Mouse (Mus musculus): Measurements from ENCODE around the gene Gm17662.

Gene Gm17662

DNA sequence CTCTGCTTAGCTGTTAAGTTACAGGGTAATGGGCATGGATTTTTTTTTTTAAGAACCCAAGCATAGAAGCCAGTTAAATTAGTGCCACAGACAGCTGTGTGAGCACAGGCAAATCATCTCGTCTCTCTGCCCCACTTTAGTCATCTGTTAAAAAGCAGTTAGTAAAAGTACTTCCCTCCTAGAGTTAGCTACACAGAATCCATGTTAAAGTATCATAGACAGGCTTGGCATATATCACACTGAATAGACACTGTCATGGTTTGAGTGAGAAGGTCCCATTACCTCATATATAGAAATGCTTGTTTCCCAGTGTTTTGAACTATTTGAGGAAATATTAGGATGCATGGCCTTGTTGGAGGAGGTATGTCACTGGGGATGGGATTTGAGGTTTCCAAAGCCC lies at the start of gene Gm17662:
Gm17662 (plus strand) TSS at position 301 of the 400 bp plus-strand sequence.
- no peak for DNase-seq (ENCODE audit: low spot score)

DNA sequence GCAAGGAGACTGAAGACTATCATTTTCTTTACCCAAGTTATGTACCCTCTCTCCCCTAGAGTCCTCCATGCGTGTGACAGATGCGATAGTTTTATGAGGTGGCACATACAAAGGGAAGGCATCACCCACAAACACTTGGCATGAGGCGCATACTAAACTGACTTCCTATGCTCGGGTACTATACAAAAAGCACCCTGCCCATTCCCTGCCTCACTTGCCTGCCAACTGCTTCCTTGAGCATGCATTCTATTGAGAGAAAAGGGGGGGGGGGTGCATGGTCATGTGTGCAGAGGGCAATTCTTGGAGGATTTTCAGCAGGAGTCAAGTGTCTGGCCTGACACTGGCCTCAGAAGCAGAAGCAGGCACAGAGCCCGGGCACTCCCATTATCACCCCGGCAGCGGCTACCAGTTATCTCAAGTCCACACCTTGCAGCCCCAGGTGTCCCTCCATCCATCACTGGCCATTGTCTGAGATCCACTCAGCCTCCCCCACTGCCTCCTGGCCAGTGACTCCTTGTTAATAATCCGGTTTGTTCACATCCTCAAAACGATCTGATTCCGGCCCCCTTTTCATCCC lies 46.3 kb upstream of the Gm17662 start:
- DNase-seq (ENCODE audit: low spot score) = no peak

DNA sequence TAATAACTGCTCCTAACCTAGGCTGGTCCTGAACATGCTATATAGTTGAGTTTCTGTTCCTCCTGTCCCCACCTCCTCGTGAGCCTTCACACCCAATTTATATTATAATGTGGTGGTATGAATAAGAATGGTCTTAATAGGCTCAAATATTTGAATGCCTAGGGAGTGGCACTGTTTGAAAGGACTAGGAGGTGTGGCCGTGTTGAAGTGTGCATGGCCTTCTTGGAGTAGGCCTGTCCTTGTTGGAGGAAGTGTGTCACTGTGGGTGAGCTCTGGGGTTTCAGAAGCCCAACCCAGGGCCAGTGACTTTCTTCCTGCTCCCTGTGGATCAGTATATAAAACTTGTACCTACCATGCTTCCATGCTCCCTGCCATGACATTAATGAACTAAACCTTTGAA lies 43.5 kb upstream of the Gm17662 start:
- no peak for DNase-seq (ENCODE audit: low spot score)

DNA sequence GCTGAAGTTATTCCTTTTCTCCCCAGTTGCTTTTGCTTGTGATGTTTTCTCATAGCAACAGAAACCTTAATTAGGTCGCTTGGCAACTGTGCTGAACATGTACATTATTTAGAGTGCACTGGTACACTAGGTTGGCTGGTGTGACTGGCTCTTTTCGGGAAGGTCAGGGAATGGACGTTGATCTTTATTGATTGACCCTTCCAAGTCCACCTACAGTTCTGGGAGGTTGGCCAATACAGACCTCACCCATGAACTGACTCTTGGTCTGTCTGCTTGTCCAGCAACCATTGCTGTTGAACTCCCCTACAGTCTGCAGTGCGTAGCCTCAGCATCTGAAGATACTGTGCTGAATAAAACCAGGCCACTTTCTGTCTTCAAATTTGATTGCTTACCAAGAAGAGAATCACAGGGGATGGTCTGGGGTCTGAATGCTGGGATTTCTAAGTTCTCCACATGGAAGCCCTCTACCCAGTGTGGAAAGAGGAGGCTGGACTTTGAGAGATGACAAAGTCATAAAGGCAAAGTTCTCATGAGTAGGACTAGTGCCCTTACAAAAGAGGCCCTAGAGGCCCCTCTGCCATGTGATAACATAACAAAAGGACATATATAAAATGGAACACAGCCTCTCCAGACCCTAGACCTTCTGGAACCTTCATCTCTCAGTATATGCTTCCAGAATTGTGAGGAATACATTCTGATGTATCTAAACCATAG lies 40.5 kb upstream of the Gm17662 start:
- no peak for DNase-seq (ENCODE audit: low spot score)

DNA sequence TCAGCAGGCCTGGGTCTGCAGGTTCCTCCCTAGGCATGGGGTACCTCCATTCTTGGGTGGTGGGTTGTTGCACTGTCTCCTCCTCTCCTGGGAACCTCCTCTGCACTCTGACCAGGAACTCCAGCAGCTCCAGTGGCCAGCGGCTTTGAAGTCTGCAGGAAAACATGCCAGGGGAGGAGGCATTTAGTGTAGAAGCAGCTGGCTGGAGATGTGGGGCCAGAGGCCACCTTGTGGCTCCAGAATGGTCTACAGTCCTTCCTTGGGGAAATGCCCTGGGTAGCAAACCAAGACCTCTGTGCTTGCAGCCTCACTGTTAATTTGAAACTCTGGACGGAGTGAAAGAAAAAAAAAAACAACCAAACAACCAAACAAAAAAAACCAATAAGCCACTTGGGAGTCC lies 39.6 kb upstream of the Gm17662 start:
- peak; percentile 27 for DNase-seq (ENCODE audit: low spot score)

DNA sequence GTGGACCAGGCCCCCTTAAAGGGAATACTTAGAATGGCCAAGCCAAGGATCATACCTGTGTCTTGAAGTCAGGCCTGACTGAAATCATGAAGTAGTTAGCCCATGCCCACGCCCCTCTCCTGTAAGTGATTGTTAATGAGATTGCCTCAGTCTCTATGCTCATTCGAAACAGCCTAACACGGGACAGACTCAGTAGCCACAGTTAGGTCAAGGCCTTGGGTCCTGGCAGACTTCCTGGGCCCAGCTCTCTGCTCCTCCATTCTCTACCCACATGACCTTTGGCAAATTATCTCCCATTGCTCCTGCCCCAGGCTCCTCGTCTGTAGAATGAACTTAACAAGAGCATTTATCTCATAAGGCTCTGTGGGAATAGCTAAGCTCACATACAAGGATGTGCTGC lies 38.1 kb upstream of the Gm17662 start:
- no peak for DNase-seq (ENCODE audit: low spot score)

DNA sequence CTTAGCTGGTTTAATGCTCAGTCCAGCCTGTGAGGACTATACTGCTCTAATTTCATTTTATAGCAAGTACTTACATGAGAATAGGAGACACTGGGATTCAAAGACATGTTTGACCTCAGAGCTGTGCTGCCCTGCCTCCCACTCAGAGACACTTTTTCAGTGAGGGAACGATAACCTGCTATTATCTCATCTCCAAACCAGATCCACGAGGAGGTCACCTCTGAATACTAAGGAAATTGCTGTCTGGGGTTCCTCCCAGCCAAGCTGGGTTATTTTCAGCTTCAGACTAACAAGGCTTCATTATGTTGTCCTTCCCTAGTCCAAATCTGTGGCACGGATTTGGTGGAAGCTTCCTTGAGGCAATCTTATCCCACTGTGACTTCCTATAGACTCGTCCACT lies 37.2 kb upstream of the Gm17662 start:
- no peak for DNase-seq (ENCODE audit: low spot score)

DNA sequence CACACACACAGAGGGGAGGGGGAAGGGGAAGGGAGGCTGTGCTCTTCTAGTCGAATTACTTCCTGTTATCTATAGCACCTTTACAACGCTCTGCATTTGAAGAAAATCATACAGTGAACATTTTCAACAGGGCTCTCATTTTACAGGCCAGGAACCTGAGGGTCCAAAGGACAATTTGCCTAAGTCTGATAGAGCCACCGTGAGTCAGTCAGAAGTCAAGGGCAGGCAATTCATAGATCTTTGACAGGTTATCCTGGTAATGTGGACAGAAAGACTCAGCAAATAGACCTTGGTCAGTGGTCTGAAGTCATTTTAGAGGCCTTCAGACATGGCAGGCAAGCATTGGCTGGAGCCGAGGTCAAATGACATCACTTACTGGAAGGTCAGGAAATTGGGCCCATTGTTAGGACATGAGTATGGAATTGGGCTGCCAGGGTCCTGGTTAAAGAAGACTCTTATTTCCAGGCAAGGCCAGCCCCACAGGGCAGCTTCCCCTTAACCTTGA lies 33.5 kb upstream of the Gm17662 start:
- DNase-seq (ENCODE audit: low spot score) = no peak

DNA sequence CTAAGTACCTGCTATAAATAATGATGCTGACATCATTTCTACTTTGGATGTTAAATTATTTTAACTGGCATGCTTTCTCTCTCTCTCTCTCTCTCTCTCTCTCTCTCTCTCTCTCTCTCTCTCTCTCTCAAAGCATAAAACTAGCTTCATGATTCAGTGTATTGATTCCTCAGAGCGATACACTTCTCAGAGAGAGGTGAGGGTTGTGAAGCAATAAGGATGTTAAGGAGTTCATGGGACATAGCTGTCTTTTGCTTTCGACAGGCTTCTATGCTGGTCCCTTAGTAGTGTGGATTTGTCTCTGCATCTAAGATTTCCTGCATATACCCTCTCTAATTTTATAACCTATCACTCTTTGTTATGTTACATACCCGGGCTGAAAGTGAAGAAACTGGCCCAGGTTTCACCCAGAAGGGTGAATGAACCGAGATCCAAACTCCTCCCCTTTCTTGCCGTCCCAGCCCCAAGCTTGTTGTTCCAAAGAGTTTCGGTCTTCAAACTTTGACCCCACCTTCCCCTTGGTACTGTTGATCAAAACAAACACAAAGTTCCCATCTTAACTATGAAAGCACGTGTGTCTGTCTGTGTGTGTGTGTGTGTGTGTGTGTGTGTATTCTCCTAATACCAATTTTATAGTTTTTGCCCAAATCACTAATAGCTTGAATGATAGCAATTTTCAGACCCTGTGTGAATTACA lies 32.6 kb upstream of the Gm17662 start:
- DNase-seq (ENCODE audit: low spot score) = no peak

DNA sequence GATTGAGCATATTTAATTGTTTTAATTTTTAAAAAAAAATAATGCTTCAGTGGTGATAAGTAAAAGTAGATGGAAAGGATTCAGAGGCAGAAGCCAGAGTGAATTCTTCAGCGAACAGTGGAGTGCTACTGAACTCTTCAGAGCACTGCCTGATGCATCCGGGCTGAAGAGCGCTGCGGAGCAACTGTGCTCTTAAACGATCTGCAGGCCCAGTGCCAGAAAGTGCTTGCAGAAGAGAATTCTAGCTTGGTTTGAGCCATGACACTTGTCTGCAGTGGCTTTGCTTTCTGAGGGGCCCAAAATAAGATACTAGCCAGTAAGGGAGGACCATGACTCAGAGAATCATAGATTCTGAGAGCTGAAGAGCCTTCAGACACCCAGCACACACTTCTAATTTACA lies 28.2 kb upstream of the Gm17662 start:
- DNase-seq (ENCODE audit: low spot score) = no peak

DNA sequence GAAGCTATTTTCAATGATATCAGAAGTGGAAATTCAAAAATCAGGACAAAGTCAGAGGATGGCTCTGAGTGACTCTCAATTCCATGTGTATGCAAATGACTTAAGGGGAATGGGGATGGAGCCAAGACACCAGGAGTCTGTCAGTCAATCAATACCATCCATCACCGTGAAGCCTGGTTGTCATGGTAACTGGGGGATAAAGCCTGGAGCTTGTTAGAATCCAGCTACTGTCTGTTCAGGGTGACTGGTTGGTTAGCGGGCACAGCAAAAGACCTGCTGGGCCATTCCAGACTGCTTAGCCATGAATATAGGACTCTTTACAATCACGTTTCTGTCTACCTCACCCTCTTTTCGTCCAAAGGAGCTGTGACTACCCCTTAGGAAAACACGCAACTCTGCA lies 22.0 kb upstream of the Gm17662 start:
- peak; percentile 65 for DNase-seq (ENCODE audit: low spot score)

DNA sequence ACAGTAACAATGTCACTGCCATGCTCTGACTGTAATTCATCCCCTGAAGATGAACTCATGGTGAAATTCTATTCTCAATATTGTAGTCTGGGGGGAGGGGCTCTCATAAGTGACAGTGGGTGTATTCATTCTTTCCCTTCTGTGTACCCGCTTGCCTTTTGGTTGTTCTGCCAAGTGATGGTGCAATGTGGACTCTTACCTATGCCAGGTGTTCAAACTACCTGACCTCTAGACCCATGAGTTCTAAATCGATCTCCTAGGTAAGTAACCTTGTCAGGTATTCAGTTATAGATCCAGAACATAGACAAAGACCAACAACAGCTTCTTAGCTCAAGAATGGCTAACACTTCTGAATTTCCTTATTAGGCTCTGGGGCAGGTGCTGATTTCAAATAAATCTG lies 18.8 kb upstream of the Gm17662 start:
- no peak for DNase-seq (ENCODE audit: low spot score)

DNA sequence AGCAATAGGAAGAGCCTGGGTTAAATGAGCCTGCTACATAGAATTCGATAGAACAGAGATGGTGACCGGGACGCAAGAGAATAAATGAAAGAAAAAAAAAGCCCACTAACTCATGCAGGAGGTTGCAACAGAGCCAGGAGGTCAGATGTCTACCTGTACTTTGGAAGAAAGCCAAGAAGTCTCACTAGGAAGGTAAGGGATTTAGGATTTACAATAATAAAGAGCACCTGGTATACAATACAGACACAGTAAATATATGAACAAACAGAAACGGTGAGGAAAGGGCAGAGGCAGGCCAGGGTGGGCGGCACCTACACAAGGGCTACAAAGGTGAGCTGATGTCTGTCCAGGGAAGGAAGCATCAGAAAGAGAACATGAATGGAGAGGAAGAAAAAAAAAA lies 14.9 kb upstream of the Gm17662 start:
- no peak for DNase-seq (ENCODE audit: low spot score)

DNA sequence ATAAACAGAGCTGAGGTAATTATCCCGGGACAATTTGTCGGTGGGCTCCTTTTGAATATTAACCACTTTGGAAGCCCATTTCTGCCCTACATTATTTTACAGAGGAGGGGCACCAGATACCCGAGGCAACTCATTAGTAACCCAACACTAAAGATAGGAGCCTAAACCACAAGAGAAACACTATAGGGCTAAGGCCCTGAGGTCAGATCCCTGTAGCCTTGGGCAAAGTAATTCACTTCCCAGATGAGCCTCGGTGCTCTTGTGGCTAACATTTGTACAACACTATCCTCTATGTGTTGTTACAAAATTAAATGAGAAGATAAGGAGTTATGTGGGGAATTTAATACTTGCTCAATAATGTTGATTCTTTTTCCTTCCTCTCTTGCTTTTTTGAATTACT lies 13.6 kb upstream of the Gm17662 start:
- peak; percentile 23 for DNase-seq (ENCODE audit: low spot score)

DNA sequence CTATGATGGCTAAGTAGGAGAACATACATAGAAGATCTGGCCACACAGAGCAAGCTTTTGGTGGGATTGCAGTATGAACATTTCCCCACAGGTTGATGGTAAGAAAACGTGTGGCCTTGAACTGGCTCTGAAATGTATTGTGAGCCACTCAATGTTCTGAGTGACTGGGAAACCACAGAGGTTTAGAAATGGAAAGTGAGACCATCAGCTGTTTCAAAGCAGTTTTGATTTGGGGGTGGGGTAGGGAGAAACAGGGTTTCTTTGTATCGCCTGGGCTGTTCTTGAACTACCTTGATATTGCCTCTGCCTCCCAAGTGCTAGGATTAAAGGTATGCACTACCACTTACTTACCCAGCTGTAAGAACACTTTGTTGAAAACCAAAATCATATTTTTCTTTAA lies 1.9 kb upstream of the Gm17662 start:
- no peak for DNase-seq (ENCODE audit: low spot score)

DNA sequence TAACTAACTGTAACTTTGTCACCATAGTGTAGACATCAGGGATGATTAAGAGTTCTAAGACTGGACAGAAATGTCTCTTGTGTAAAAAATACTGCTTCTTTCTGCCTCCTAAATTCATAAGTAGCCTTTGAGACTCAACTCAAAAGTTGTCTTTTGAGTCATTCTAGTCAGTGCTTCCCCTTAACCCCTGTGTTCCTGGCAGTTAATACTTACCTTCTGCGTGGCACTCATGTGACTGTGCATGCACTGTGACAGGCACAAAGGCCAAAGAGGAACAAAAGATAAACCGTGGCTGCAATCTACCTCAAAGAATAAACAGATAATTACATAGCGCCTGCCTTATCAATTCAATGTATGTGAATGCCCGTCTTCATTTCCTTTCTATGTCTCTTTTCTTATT lies 694 bp downstream of the Gm17662 start:
- DNase-seq (ENCODE audit: low spot score) = no peak

DNA sequence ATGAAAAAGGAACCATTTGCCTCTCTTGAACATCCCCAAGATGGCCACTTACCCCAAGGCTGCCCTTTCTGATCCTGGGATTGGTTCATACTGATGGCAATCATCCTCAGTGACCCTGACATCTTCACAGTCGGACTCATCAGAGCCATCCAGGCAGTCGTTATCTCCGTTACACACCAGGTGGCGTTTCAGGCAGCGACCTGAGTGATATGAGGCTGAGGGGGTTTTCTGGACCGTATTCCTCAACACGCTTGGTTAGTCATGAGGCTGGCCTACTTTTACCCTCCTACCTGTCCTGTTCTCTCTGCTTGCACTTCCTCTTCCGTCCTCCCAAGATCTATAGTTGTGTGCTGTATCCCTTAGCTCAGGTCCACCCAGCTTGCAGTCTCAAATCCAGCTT lies 4.1 kb downstream of the Gm17662 start:
- DNase-seq (ENCODE audit: low spot score) = no peak

DNA sequence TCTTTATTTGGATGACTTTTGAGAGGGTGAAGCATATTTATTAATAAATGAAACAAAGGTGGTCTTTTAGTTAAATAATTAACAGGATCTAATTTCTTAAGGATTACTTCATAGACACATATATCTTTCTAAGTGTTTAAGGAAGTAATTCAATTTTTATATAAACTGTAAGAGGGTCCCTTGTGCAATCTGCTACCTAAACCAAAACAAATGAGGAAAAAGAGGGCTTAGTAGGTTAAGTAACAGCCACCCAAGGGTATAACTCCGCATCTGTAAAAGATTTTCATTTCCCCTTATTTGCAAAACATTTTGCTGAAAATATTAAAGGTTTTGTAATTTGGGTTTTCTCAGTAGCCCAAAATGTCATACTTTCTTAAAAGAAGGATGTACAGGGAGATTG lies 7.3 kb downstream of the Gm17662 start:
- no peak for DNase-seq (ENCODE audit: low spot score)

DNA sequence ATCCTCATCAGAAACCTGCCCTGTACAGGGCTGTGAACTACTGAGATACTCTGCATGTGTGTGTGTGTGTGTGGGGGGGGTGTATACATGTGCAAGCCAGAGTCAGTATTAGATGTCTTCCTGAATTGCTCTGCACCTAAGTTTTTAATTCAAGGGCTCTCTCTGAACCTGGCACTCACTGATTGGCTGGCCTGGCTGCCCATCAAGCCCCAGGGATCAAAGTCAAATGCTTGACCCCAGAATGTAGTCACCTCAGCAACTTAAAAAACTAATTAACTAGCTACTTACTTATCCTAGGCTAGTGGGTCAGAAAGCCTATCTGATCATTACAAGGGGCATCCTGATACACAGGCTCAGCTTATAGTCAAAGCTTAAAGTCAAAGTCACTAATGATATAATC lies 12.5 kb downstream of the Gm17662 start:
- no peak for DNase-seq (ENCODE audit: low spot score)

DNA sequence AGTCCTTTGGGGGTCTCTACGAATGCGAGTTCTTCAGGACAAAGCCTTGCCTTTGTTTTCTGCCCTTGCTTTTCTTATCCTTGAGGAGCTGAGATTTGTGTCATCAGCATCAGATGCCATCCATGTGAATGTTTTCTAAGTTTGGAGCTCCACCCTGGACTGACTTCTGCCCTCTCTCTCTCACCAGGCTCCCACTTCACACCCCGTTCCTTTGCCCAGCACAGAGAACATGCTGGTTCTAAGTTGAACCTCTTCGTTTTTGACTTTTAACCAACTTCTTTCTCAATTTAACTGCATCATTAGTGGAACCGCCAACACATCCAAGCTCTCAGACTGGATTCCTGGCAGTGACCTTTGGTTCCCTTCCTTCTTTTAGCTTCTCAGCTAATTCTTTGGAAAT lies 13.1 kb downstream of the Gm17662 start:
- DNase-seq (ENCODE audit: low spot score) = no peak

DNA sequence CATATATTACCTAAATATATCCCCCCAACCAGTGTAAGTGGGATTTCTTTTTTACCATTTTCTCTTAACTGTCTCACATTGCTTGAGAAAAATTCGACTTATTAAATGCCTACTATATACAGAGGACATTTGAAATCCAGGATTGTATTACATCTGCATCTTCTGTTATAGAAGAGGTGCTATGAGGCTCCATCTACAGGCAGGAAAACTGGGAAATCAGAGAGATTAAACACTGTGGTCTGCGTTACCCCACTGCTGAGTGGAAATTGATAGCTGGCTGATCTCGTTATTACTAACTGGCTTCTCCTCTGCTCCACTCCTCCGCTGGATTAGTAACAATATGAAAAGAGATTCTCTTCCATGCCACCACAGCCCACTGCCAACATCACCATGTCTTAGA lies 18.7 kb downstream of the Gm17662 start:
- no peak for DNase-seq (ENCODE audit: low spot score)

DNA sequence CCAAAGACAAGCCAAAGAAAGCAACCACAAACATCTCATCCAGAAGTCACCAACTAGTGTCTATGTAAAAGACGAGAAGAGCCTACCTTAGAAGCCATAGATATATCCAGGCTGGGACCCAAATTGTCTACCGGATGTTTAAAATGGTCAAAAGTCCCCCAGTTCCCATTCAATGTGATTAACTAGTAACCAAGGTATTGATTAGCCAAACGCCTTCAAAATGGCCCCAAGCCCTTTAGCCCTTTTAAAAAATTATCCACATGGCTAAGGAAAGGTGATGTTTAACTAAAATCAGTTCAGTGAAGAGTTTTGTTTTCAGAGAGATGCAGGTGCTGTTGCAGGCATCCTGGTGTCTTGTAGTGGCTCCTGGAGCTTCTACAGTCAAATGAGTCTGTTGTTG lies 19.2 kb downstream of the Gm17662 start, which contains the start of gene C8a:
C8a (minus strand) TSS at position 76 of the 400 bp plus-strand sequence.
- no peak for DNase-seq (ENCODE audit: low spot score)

DNA sequence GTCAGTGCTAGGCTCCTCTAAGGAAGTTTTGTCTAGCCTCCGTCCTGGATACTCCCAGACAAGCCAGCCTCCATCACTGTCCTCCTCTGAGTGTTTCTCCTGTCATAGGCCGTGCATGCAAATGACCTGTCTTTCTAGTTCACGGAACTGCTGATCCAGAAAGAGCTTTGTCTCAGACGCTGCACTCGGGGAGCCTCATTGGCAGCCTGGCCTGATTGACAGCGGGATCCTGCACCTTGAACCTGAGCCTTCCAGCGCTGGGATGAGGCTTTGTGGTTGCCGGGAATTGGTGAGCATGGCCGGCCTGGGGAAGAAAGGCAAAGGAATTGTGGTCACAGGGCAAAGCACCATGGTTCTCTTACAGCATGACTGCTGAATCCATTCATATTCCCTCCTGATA lies 30.4 kb downstream of the Gm17662 start:
- peak; percentile 25 for DNase-seq (ENCODE audit: low spot score)
